Mouse (Mus musculus): Measurements from ENCODE around the gene L1td1.

DNA sequence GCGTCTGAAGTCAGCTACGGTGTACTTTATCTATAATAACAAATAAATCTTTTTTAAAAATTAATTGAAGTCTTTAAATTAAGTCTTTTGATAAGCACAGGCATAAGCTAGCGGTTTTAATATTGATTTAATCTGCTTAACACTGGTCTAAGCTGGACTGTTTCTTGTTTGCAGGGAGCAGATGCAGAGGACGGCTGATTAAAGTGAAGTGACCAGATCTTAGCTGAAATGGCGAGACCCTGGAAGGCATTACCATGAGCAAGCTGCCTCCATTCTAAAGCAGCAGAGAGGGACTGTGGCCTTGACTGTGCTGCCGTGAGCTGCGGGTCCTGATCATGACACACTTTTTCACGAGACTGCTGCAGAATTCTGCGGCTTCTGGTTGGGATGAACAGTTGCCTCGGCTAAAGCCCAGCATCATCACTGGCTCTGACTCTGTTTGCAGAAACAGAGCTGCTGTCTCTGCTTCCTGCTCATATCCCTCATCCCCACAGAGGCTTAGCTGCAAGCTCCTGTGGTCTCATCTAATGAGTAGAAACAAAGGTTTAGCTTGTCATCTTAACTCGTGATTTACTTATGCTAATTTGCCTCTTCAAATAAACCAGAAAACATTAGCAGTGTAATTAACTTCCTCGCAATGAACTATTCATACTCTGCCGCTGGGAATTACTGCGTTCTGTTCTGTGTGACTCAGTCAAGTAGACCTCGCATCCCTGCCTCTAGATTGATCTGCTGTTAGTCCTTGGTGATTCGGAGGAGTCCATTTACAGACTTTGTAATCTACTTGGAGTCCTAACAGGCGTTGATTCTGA, 8.6 kb upstream of the L1td1 start:
- TF ChIP-seq CTCF (IDR thresholded peaks at IDR 0.05): no peak
- TF ChIP-seq EP300 (IDR thresholded peaks at IDR 0.05): no peak

All from lung, postnatal 0 days (tissue).